Mouse (Mus musculus) liver, embryonic 12.5 days (tissue): ENCODE data around the gene Med20. TPM values are rescaled to one million over a fixed set of nuclear protein-coding genes. Genes with fewer than 3 reads are reported as not detected.
"Not testable (repeated sequence)": the region's sequence is repeated elsewhere in the genome, so short reads cannot be mapped to it uniquely, and the experiment has no call there.

Source experiments
- ATAC-seq: fragments of 200-750 bp; cut with Nextera tagmentation; 2 replicates; pipeline ENCODE4 v1.8.0; 2017; ENCODE audit warnings: moderate number of reproducible peaks, mild to moderate bottlenecking, moderate library complexity
- H3K27ac ChIP-seq: fragments of 300-500 bp; sonication (generic); 2 replicates; pipeline ENCODE4 v1.5.1; 2016; ENCODE audit warnings: mild to moderate bottlenecking
- H3K27me3 ChIP-seq: fragments of 300-500 bp; sonication (generic); replicated peaks from 2 replicates; pipeline ENCODE4 v1.6.1; 2016; ENCODE audit warnings: mild to moderate bottlenecking, moderate library complexity
- H3K36me3 ChIP-seq: fragments of 300-500 bp; sonication (generic); 2 replicates; pipeline ENCODE4 v1.6.1; 2016; ENCODE audit warnings: mild to moderate bottlenecking, moderate library complexity
- H3K4me1 ChIP-seq: fragments of 300-500 bp; sonication (generic); 2 replicates; pipeline ENCODE4 v1.6.1; 2016
- H3K4me2 ChIP-seq: fragments of 300-500 bp; sonication (generic); 2 replicates; pipeline ENCODE4 v1.6.1; 2016; ENCODE audit warnings: mild to moderate bottlenecking, moderate library complexity
- H3K4me3 ChIP-seq: fragments of 300-500 bp; sonication (generic); 2 replicates; pipeline ENCODE4 v1.5.1; 2016; ENCODE audit warnings: mild to moderate bottlenecking, moderate library complexity
- H3K9ac ChIP-seq: fragments of 300-500 bp; sonication (generic); 2 replicates; pipeline ENCODE4 v1.6.1; 2016; ENCODE audit warnings: mild to moderate bottlenecking, moderate library complexity
- H3K9me3 ChIP-seq: fragments of 300-500 bp; sonication (generic); replicated peaks from 2 replicates; pipeline ENCODE4 v1.6.1; 2016; ENCODE audit warnings: mild to moderate bottlenecking, moderate library complexity
- WGBS: fragments of 180-500 bp; shearing (Covaris S2); methylation state at CpG from one replicate; pipeline ENCODE4 v1.1.7; 2016; ENCODE audit not compliant: insufficient replicate concordance; 5-methylcytosine and 5-hydroxymethylcytosine counted together
- polyA plus RNA-seq: library from polyadenylated mRNA; unstranded; fragments of >200 nt; fragmentation: Nextera tagmentation; extraction: Ambion mirVana; gene quantifications from 2 replicates; pipeline ENCODE4 v1.2.1, GENCODE M21; 2016

Med20 gene
- polyA plus RNA-seq, 1 experiment from 2014 or later: 32.6 TPM

GRCm38 (mm10) chr17:47616652-47617051 is 5.3 kb downstream of the Med20 start:
- Histone ChIP-seq H3K9me3 (no peaks in the 10 kb centered on the region), H3K4me2 (peak overlapping the region; percentile 58), H3K4me1 (peaks cover 74% of the 10 kb centered on the region), H3K27me3 (no peaks in the 10 kb centered on the region), H3K36me3 (peaks cover 86% of the 10 kb centered on the region), H3K9ac (peak overlapping the region; percentile 66), H3K27ac (peak overlapping the region; percentile 98), H3K4me3 (no peak overlapping the region)
- WGBS: 61% methylated on average over 4 of the region's 4 CpGs
- no peak for ATAC-seq

- H3K27me3 ChIP-seq: no peaks in the 10 kb centered on the region
- H3K9ac ChIP-seq: peak overlapping the region; percentile 66
- peaks cover 96% of the 10 kb centered on the region for H3K36me3 ChIP-seq
- peak overlapping the region; percentile 98 for H3K27ac ChIP-seq
- WGBS: 42% methylated on average over 9 of the region's 9 CpGs
- H3K9me3 ChIP-seq: no peaks in the 10 kb centered on the region
- H3K4me1 ChIP-seq: peaks cover 64% of the 10 kb centered on the region
- ATAC-seq: peak; percentile 99
- H3K4me3 ChIP-seq: peak overlapping the region; percentile 22
- peak overlapping the region; percentile 58 for H3K4me2 ChIP-seq
These were observed 6.4 kb downstream of the Med20 start for GRCm38 (mm10) chr17:47617605-47618307.

GRCm38 (mm10) chr17:47618556-47619311 is 7.4 kb downstream of the Med20 start:
- ATAC-seq: no peak
- Histone ChIP-seq H3K27ac (peak overlapping the region; percentile 98), H3K4me2 (peak overlapping the region; percentile 14; the same call in 1 of the 2 replicates), H3K27me3 (no peaks in the 10 kb centered on the region), H3K36me3 (peaks cover 96% of the 10 kb centered on the region), H3K9ac (peak overlapping the region; percentile 37), H3K4me1 (peaks cover 56% of the 10 kb centered on the region), H3K4me3 (no peak overlapping the region), H3K9me3 (no peaks in the 10 kb centered on the region)
- whole genome bisulfite sequencing: 85% methylated on average over 13 of the region's 13 CpGs

- H3K9ac ChIP-seq: no peak overlapping the region
- peaks cover 97% of the 10 kb centered on the region for H3K36me3 ChIP-seq
- no peaks in the 10 kb centered on the region for H3K27me3 ChIP-seq
- peaks cover 35% of the 10 kb centered on the region for H3K4me1 ChIP-seq
- H3K4me2 ChIP-seq: no peak overlapping the region
- no peak overlapping the region for H3K4me3 ChIP-seq
- 94% methylated on average over 14 of the region's 14 CpGs for WGBS
- no peak overlapping the region for H3K27ac ChIP-seq
- H3K9me3 ChIP-seq: no peaks in the 10 kb centered on the region
- ATAC-seq: no peak
These were observed 11.7 kb downstream of the Med20 start for GRCm38 (mm10) chr17:47622912-47623554.

GRCm38 (mm10) chr17:47624572-47624971 is 13.2 kb downstream of the Med20 start:
- Histone ChIP-seq H3K4me1 (peaks cover 28% of the 10 kb centered on the region), H3K36me3 (peaks cover 84% of the 10 kb centered on the region)
- not testable (repeated sequence) for H3K27me3 ChIP-seq, H3K9me3 ChIP-seq, H3K4me2 ChIP-seq, ATAC-seq, H3K27ac ChIP-seq, H3K4me3 ChIP-seq, H3K9ac ChIP-seq
- WGBS: 81% methylated on average over 5 of the region's 5 CpGs

- H3K4me2 ChIP-seq: no peak overlapping the region
- peaks cover 79% of the 10 kb centered on the region for H3K36me3 ChIP-seq
- no peak for ATAC-seq
- 0 out of 2 replicates have a peak overlapping the region, but pooled peaks have one; percentile 21 for H3K27ac ChIP-seq
- no peak overlapping the region for H3K9ac ChIP-seq
- no peaks in the 10 kb centered on the region for H3K9me3 ChIP-seq
- H3K4me3 ChIP-seq: no peak overlapping the region
- H3K4me1 ChIP-seq: peaks cover 31% of the 10 kb centered on the region
- 95% methylated on average over 2 of the region's 2 CpGs for WGBS
- H3K27me3 ChIP-seq: no peaks in the 10 kb centered on the region
These were observed 13.7 kb downstream of the Med20 start for GRCm38 (mm10) chr17:47625088-47625487.

GRCm38 (mm10) chr17:47626031-47626430 is 14.6 kb downstream of the Med20 start:
- 86% methylated on average over 5 of the region's 5 CpGs for WGBS
- no peak overlapping the region for H3K27ac ChIP-seq
- H3K4me1 ChIP-seq: peaks cover 40% of the 10 kb centered on the region

GRCm38 (mm10) chr17:47627791-47628190 is 16.4 kb downstream of the Med20 start:
- H3K9me3 ChIP-seq: no peaks in the 10 kb centered on the region
- H3K36me3 ChIP-seq: peaks cover 52% of the 10 kb centered on the region
- H3K27me3 ChIP-seq: no peaks in the 10 kb centered on the region
- peak overlapping the region; percentile 93 for H3K27ac ChIP-seq
- 73% methylated on average over 2 of the region's 2 CpGs for WGBS
- no peak for ATAC-seq
- peaks cover 56% of the 10 kb centered on the region for H3K4me1 ChIP-seq
- H3K4me2 ChIP-seq: peak overlapping the region; percentile 99
- H3K9ac ChIP-seq: peak overlapping the region; percentile 82
- H3K4me3 ChIP-seq: peak overlapping the region; percentile 63

More at GRCm38 (mm10) chr17:47626031-47626430, 14.6 kb downstream of the Med20 start:
- no peak for ATAC-seq
- H3K9me3 ChIP-seq: no peaks in the 10 kb centered on the region
- H3K9ac ChIP-seq: no peak overlapping the region
- H3K27me3 ChIP-seq: no peaks in the 10 kb centered on the region
- no peak overlapping the region for H3K4me3 ChIP-seq
- H3K4me2 ChIP-seq: no peak overlapping the region
- peaks cover 70% of the 10 kb centered on the region for H3K36me3 ChIP-seq

GRCm38 (mm10) chr17:47628851-47629676 is 17.7 kb downstream of the Med20 start:
- Histone ChIP-seq H3K4me3 (peak overlapping the region; percentile 63), H3K27ac (peak overlapping the region; percentile 93), H3K36me3 (peaks cover 39% of the 10 kb centered on the region), H3K9me3 (no peaks in the 10 kb centered on the region), H3K9ac (peak overlapping the region; percentile 82), H3K4me2 (peak overlapping the region; percentile 99), H3K27me3 (no peaks in the 10 kb centered on the region), H3K4me1 (peaks cover 62% of the 10 kb centered on the region)
- peak; percentile 91 for ATAC-seq
- WGBS: under 1% methylated on average over 62 of the region's 63 CpGs

- peak overlapping the region; percentile 82 for H3K9ac ChIP-seq
- WGBS: under 1% methylated on average over 57 of the region's 61 CpGs
- no peaks in the 10 kb centered on the region for H3K27me3 ChIP-seq
- H3K4me1 ChIP-seq: peaks cover 67% of the 10 kb centered on the region
- H3K36me3 ChIP-seq: peaks cover 33% of the 10 kb centered on the region
- peak overlapping the region; percentile 99 for H3K4me2 ChIP-seq
- H3K4me3 ChIP-seq: peak overlapping the region; percentile 63
- H3K27ac ChIP-seq: peak overlapping the region; percentile 93
- H3K9me3 ChIP-seq: no peaks in the 10 kb centered on the region
- peak; percentile 59 for ATAC-seq
These were observed 18.6 kb downstream of the Med20 start for GRCm38 (mm10) chr17:47629717-47630677.
